Mouse (Mus musculus) gastrocnemius, adult 2 months (tissue): ENCODE measurements at regions not wholly inside any gene's neighbourhood (a gene's known extent, or its start where the extent isn't known, plus 50 kb on each side); places are given as distances from the start of the nearest gene placed in this dataset.

ENCODE experiments used
- DNase-seq: peaks from one replicate; pipeline ENCODE4 v3.0.0; 2022
- H3K27ac ChIP-seq: fragments of 200-600 bp; 2 replicates; pipeline ENCODE4 v1.8.1; 2022; ENCODE audit warnings: mild to moderate bottlenecking
- H3K4me3 ChIP-seq: fragments of 200-600 bp; 2 replicates; pipeline ENCODE4 v1.8.1; 2022; ENCODE audit warnings: mild to moderate bottlenecking, moderate library complexity
- CTCF ChIP-seq: fragments of 200-600 bp; IDR thresholded peaks from 2 replicates; pipeline ENCODE4 v1.8.1; 2022; ENCODE audit warnings: antibody characterized with exemption, mild to moderate bottlenecking, moderate library complexity
- intact Hi-C: fragments of 180-260 bp; cut with DNase I; formaldehyde crosslinking; loops from one replicate; pipeline ENCODE4 v1.15.1; 2025

DNA sequence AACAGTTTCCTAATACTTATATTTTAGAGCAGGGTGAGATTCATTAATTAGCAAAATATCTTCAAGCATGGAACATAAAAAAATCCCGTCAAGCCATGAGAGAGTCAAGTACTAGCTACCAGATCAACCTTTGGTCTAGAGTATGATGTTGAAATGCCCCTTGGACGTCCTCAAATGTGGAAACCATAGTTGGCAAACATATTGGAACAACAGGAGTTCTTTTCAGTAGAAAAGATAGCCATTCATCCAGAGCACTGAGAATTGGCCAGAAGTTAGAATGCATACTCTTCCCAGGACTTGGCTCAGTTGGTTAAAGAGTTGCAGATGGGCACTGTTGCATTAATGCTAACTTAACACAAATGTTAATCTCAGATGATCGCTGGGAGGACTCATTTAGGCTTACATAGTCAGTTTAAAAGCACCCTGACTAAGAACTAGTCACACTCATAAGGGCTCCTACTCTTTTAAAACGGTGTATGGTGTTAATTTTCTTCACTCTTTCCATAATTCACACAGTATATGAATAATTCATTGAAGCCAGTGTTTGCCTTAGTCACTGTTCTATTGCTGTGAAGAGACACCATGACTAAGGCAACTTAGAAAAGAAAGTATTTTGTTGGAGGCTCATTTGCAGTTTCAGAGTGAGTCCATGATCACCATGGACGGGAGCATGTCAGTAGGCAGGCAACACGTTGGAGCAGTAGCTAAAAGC lies 503.1 kb upstream of the Fbxo33 start:
- no peak for TF ChIP-seq CTCF
- no peak overlapping the region for H3K4me3 ChIP-seq
- no peak overlapping the region for H3K27ac ChIP-seq
- intact Hi-C loops = no loop called here
- DNase-seq = no peak

DNA sequence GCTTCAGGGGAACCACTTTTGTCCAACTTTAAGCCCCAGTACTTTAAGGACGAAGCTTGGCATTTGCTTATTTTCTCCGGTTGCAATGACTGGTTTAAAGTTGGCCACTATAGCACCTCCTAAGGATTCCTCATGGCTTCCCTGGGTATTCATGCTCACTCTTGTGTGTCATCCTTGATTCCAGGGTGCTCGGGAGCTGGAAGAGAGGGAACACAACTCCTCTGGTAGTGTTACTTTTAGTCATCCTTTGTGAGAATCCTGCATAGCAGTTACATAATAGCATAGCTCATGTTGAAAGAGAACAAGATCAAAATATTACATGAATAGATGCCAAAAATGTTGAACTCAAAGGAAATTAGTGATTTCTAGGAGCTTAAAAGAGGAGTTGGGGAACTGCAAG lies 493.7 kb upstream of the Fbxo33 start:
- no peak overlapping the region for H3K4me3 ChIP-seq
- DNase-seq = no peak
- no peak overlapping the region for H3K27ac ChIP-seq
- intact Hi-C loops = no loop called here
- TF ChIP-seq CTCF = no peak

GRCm38 (mm10) chr12:59683235-59683634 lies 463.7 kb upstream of the Fbxo33 start:
- Histone ChIP-seq H3K27ac (no peak overlapping the region), H3K4me3 (no peak overlapping the region)
- no peak for DNase-seq
- no peak for TF ChIP-seq CTCF
- intact Hi-C loops = no loop called here

GRCm38 (mm10) chr12:59663161-59663560 lies 443.6 kb upstream of the Fbxo33 start:
- H3K4me3 ChIP-seq = no peak overlapping the region
- DNase-seq = no peak
- no peak for TF ChIP-seq CTCF
- no peak overlapping the region for H3K27ac ChIP-seq
- intact Hi-C loops = no loop called here

DNA sequence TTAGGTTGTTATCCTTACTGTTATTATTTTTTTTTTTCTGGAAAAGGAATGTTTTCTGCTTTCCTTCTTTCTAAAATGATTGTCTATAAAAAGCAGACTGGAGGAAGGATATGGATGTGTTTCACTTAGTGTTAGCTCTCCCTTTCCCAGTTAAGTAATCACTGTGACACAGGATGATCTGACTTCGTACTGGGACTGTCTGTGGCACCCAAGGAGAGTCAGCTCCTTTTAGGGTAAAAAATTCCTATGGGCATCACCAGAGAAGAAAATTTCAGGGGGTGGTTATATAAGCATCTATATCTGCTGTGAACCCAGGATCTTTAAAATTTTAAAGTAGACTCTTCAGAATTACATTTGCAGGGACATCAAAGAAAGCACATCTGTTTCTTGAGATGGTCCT lies 411.2 kb upstream of the Fbxo33 start:
- TF ChIP-seq CTCF = no peak
- DNase-seq = no peak
- intact Hi-C loops = no loop called here

DNA sequence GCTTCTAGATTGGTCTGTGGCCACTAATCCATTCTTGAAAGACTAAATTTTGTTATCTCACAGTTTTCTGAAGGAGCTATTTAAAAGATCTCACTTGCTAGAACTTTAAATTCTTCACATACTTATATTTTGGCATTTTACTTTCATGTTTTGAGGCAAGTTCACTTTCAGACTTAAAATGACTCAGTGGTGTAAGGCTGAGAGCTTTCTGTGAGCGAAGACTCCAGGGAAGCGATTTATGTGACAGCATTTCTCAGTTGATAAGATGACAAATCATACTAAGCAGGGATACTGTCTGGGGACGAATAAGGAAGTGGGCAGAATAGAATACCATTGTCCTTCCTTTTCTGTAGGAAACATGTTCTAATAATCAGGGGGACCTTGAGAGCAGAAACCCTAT lies 403.6 kb upstream of the Fbxo33 start:
- TF ChIP-seq CTCF = no peak
- no peak for DNase-seq
- intact Hi-C loops = no loop called here
- no peak overlapping the region for H3K4me3 ChIP-seq
- no peak overlapping the region for H3K27ac ChIP-seq

More for the DNA sequence above, 411.2 kb upstream of the Fbxo33 start:
- Histone ChIP-seq H3K4me3 (no peak overlapping the region), H3K27ac (no peak overlapping the region)

DNA sequence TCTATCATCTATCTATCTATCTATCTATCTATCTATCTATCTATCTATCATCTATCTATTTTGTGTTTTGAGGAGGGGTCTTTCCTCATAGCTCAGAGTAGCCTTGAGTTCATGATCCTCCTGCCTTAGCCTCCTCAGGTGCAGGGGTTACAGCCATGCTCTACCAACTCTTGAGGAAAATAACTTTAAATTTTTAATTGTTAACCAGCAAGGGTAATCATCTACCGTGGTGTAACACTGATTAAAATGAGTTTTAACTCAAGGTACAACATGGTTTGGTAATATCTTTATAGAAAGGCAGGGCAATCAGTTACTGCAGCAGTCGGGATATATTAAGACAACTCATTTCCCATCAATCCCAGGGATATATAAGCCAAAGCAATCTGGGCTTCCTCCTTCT lies 401.6 kb upstream of the Fbxo33 start:
- TF ChIP-seq CTCF = no peak
- intact Hi-C loops = no loop called here
- H3K4me3 ChIP-seq = no peak overlapping the region
- H3K27ac ChIP-seq = no peak overlapping the region
- no peak for DNase-seq

GRCm38 (mm10) chr12:59620340-59620739 lies 400.8 kb upstream of the Fbxo33 start:
- Histone ChIP-seq H3K27ac (no peak overlapping the region), H3K4me3 (no peak overlapping the region)
- TF ChIP-seq CTCF = no peak
- intact Hi-C loops = no loop called here
- no peak for DNase-seq

DNA sequence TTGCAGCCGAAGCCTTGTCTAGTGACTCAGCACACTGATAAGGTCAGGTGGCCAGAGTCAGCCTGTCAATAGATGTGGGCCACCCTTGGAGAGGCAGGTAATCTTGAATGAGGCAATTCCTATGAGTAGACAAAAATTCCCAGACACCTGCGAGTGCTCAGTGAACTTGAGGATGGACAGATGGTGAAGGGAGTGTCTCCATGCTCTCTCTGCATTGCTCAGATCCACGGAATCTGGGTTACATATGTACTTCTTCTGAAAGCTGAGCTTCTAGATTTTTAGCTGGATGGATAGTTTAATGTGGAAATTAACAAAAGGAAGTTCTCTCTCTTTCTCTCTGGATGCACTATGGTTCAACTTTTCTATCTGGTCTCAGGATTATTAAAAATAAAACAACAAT lies 396.6 kb upstream of the Fbxo33 start:
- TF ChIP-seq CTCF = no peak
- Histone ChIP-seq H3K27ac (no peak overlapping the region), H3K4me3 (no peak overlapping the region)
- intact Hi-C loops = no loop called here
- DNase-seq = no peak

DNA sequence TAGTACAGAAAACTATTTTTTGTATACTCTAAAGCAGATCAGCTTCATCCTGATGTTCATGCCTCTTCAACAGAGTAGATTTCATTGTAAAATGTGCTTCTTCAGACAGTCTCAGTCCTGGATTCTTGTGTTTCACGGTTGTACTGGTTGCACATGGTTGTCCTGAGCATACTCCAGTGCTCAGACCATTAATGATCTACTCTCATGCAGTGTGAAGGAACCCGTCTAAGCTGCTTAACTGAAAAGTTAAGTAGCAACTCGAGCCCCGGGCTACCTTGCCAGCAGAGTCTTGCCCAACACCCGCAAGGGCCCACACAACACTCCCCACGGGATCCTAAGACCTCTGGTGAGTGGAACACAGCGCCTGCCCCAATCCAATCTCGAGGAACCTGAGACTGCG lies 380.3 kb upstream of the Fbxo33 start:
- intact Hi-C loops = loop anchor here (10.0 kb wide), 1 partner anchor 485 kb away; no protein-coding TSS in a partner anchor
- no peak for DNase-seq
- no peak overlapping the region for H3K27ac ChIP-seq
- H3K4me3 ChIP-seq = no peak overlapping the region
- TF ChIP-seq CTCF = no peak

- Histone ChIP-seq H3K27ac (no peak overlapping the region), H3K4me3 (no peak overlapping the region)
- DNase-seq = no peak
- intact Hi-C loops = no loop called here
- no peak for TF ChIP-seq CTCF
Observed at GRCm38 (mm10) chr12:59589354-59589753, 369.8 kb upstream of the Fbxo33 start.

- intact Hi-C loops = no loop called here
- TF ChIP-seq CTCF = no peak
- Histone ChIP-seq H3K4me3 (no peak overlapping the region), H3K27ac (no peak overlapping the region)
- DNase-seq = no peak
Observed at GRCm38 (mm10) chr12:59582587-59582986, 363.1 kb upstream of the Fbxo33 start.

DNA sequence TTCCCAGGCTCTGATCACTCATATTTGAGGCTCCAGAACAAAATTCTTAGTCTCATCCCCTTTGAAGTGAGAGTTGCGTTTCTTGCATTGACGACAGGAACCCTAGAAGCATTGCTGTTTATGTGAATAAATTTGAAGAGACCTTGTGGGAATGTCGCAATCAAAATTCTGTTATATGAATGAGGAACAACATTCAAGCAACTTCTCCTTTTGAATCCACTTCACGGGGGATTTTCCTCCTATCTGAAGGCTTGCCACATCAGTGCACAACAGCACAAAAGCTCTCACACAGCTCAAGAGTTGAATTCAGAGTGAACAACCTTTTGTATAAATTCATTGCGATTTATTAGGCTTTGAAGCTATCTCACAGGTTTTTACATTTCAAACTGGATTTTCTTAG lies 360.2 kb upstream of the Fbxo33 start:
- Histone ChIP-seq H3K4me3 (no peak overlapping the region), H3K27ac (no peak overlapping the region)
- no peak for TF ChIP-seq CTCF
- intact Hi-C loops = no loop called here
- DNase-seq = no peak

DNA sequence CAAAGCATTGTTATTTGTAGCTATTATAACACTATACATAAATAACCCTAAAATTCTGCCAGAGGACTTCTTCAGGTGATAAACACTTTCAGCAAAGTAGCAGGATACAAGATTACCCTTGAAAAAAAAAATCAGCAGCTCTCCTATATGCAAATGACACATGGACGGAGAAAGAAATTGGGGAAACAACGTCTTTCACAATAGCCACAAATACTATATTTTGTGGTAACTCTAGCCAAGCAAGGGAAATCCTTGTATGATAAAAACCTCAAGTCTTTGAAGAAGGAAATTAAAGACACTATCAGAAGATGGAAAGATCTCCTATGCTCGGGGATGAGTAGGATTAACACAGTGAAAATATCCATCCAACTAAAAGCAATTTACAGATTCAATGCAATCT lies 344.4 kb upstream of the Fbxo33 start:
- TF ChIP-seq CTCF = no peak
- intact Hi-C loops = no loop called here
- Histone ChIP-seq H3K4me3 (no peak overlapping the region), H3K27ac (no peak overlapping the region)
- no peak for DNase-seq
